Mouse (Mus musculus) midbrain, postnatal 0 days (tissue): ENCODE data around the gene Lpar4. TPM values are rescaled to one million over a fixed set of nuclear protein-coding genes. Genes with fewer than 3 reads are reported as not detected.

Experiments
- ATAC-seq: fragments of 200-750 bp; cut with Nextera tagmentation; 2 replicates; pipeline ENCODE4 v1.8.0; 2017; ENCODE audit warnings: moderate number of reproducible peaks, mild to moderate bottlenecking, moderate TSS enrichment, moderate library complexity; ENCODE audit not compliant: low FRiP score
- DNase-seq: peaks from one replicate; pipeline ENCODE4 v3.0.0-alpha.2; 2015; ENCODE audit warnings: low spot score
- H3K27ac ChIP-seq: fragments of 300-500 bp; sonication (generic); 2 replicates; pipeline ENCODE4 v1.5.1; 2014; ENCODE audit warnings: low read depth, mild to moderate bottlenecking, low read length, mixed read lengths
- H3K27me3 ChIP-seq: fragments of 300-500 bp; sonication (generic); 2 replicates; pipeline ENCODE4 v1.6.1; 2014; ENCODE audit warnings: low read length, control low read depth, mixed read lengths; ENCODE audit not compliant: insufficient read depth
- H3K36me3 ChIP-seq: fragments of 300-500 bp; sonication (generic); 2 replicates; pipeline ENCODE4 v1.6.1; 2014; ENCODE audit warnings: low read length, control low read depth, mixed read lengths; ENCODE audit not compliant: insufficient read depth
- H3K4me1 ChIP-seq: fragments of 300-500 bp; sonication (generic); 2 replicates; pipeline ENCODE4 v1.6.1; 2014; ENCODE audit warnings: mild to moderate bottlenecking, control low read depth, antibody characterized with exemption, low read length, mixed read lengths; ENCODE audit not compliant: insufficient read depth
- H3K4me2 ChIP-seq: fragments of 300-500 bp; sonication (generic); 2 replicates; pipeline ENCODE4 v1.6.1; 2014; ENCODE audit warnings: low read depth, mild to moderate bottlenecking, low read length, mixed read lengths; ENCODE audit not compliant: poor library complexity, severe bottlenecking
- H3K4me3 ChIP-seq: fragments of 300-500 bp; sonication (generic); 2 replicates; pipeline ENCODE4 v1.5.1; 2014; ENCODE audit warnings: low read depth, mild to moderate bottlenecking, low read length, moderate library complexity
- H3K9ac ChIP-seq: fragments of 300-500 bp; sonication (generic); replicated peaks from 2 replicates; pipeline ENCODE4 v1.6.1; 2014; ENCODE audit warnings: mild to moderate bottlenecking, low read length, moderate library complexity, mixed read lengths; ENCODE audit not compliant: poor library complexity, severe bottlenecking
- H3K9me3 ChIP-seq: fragments of 300-500 bp; sonication (generic); 2 replicates; pipeline ENCODE4 v1.6.1; 2016; ENCODE audit warnings: low read length, control low read depth
- CTCF ChIP-seq: IDR thresholded peaks from 2 replicates; pipeline ENCODE4 v1.5.1; 2016; ENCODE audit warnings: antibody characterized with exemption, mild to moderate bottlenecking
- WGBS: fragments of 180-500 bp; shearing (Covaris S2); extraction: QIAGEN DNeasy Blood & Tissue Kit; methylation state at CpG from one replicate; pipeline ENCODE4 v1.1.7; 2014; 5-methylcytosine and 5-hydroxymethylcytosine counted together
- polyA plus RNA-seq: library from polyadenylated mRNA; unstranded; fragments of >200 nt; fragmentation: Nextera tagmentation; extraction: Ambion mirVana; gene quantifications from 2 replicates; pipeline ENCODE4 v1.2.1, GENCODE M21; 2015
- total RNA-seq: library from RNA; depleted of rRNA; stranded (reverse); fragments of >200 nt; gene quantifications from 2 replicates; pipeline ENCODE4 v1.2.3, GENCODE M21; 2014; rRNA removed

Lpar4 gene
- total and polyA plus RNA-seq, 2 experiments from 2014 or later: 3.5 to 4.2 TPM

DNA sequence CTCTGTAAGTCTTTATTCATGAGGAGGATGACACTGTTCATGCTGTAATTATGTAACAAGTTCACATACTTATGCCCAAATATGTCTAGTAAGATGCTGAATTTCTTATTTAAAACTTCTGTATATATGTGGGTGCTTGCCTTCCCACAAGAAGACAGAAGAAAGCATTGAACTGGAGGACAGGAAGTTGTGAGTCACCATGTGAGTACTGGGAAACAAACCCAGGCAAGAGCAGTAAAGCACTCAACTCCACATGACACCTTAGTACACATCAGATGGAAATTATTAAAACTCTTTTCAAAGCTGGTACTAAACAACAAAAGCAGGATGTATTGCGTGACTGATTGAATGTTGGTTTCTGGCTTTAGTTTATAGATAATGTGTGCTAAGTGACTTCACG, 41.8 kb downstream of the Lpar4 start:
- WGBS: 78% methylated on average over 2 of the region's 2 CpGs
- H3K9ac ChIP-seq: no peak overlapping the region
- no peak for TF ChIP-seq CTCF
- ATAC-seq (no peak), DNase-seq (no peak)
- no peak overlapping the region for H3K4me3 ChIP-seq
- H3K4me2 ChIP-seq: no peak overlapping the region
- H3K36me3 ChIP-seq: no peaks in the 10 kb centered on the region
- no peaks in the 10 kb centered on the region for H3K27me3 ChIP-seq
- no peak overlapping the region for H3K27ac ChIP-seq
- H3K9me3 ChIP-seq: no peaks in the 10 kb centered on the region
- no peaks in the 10 kb centered on the region for H3K4me1 ChIP-seq

GRCm38 (mm10) chrX:106964326-106964725, 43.9 kb downstream of the Lpar4 start:
- Histone ChIP-seq H3K4me2 (no peak overlapping the region), H3K27ac (no peak overlapping the region), H3K9ac (no peak overlapping the region), H3K4me3 (no peak overlapping the region), H3K36me3 (no peaks in the 10 kb centered on the region), H3K4me1 (no peaks in the 10 kb centered on the region), H3K27me3 (no peaks in the 10 kb centered on the region), H3K9me3 (no peaks in the 10 kb centered on the region)
- DNase-seq (peak; percentile 48), ATAC-seq (no peak)
- no peak for TF ChIP-seq CTCF
- WGBS: 36% methylated on average over 2 of the region's 2 CpGs

Other genes starting within 250 kb of the Lpar4 start
- gene Rtl3, start 80.0 kb upstream of the Lpar4 start, total RNA-seq: 1.2 and 1.9 TPM in 2 replicates
- 0.42 and 0.63 TPM in 2 replicates for gene Rtl3, start 80.0 kb upstream of the Lpar4 start, polyA plus RNA-seq
- 0.33 and 0.60 TPM in 2 replicates for gene P2ry10, start 167.9 kb downstream of the Lpar4 start, total RNA-seq
- gene P2ry10, start 167.9 kb downstream of the Lpar4 start, polyA plus RNA-seq: not detected in 2 replicates
- 0.71 and 2.4 TPM in 2 replicates for gene P2ry10b, start 228.3 kb downstream of the Lpar4 start, total RNA-seq
- 0.42 TPM in 2 replicates for gene P2ry10b, start 228.3 kb downstream of the Lpar4 start, polyA plus RNA-seq